Mouse (Mus musculus) neural tube, embryonic 13.5 days (tissue): ENCODE results near the gene Tgfa. TPM values are rescaled to one million over a fixed set of nuclear protein-coding genes. Genes with fewer than 3 reads are reported as not detected.

ENCODE experiments used
- ATAC-seq: fragments of 200-750 bp; cut with Nextera tagmentation; 2 replicates; pipeline ENCODE4 v1.8.0; 2017; ENCODE audit warnings: low read depth, mild to moderate bottlenecking, moderate TSS enrichment, moderate library complexity
- H3K27ac ChIP-seq: fragments of 300-500 bp; sonication (generic); replicated peaks from 2 replicates; pipeline ENCODE4 v1.5.1; 2015; ENCODE audit warnings: moderate library complexity, mild to moderate bottlenecking, inconsistent platforms
- H3K27me3 ChIP-seq: fragments of 300-500 bp; sonication (generic); 2 replicates; pipeline ENCODE4 v1.6.1; 2015; ENCODE audit warnings: mild to moderate bottlenecking, inconsistent platforms
- H3K36me3 ChIP-seq: fragments of 300-500 bp; sonication (generic); 2 replicates; pipeline ENCODE4 v1.6.1; 2015; ENCODE audit warnings: mild to moderate bottlenecking, inconsistent platforms
- H3K4me1 ChIP-seq: fragments of 300-500 bp; sonication (generic); replicated peaks from 2 replicates; pipeline ENCODE4 v1.6.1; 2015; ENCODE audit warnings: inconsistent platforms
- H3K4me2 ChIP-seq: fragments of 300-500 bp; sonication (generic); 2 replicates; pipeline ENCODE4 v1.6.1; 2015; ENCODE audit warnings: inconsistent platforms, mild to moderate bottlenecking, moderate library complexity
- H3K4me3 ChIP-seq: fragments of 300-500 bp; sonication (generic); 2 replicates; pipeline ENCODE4 v1.5.1; 2015; ENCODE audit warnings: mild to moderate bottlenecking, inconsistent platforms
- H3K9ac ChIP-seq: fragments of 300-500 bp; sonication (generic); 2 replicates; pipeline ENCODE4 v1.6.1; 2015; ENCODE audit warnings: moderate library complexity, mild to moderate bottlenecking, inconsistent platforms
- H3K9me3 ChIP-seq: fragments of 300-500 bp; sonication (generic); 2 replicates; pipeline ENCODE4 v1.6.1; 2016; ENCODE audit warnings: inconsistent platforms
- WGBS: fragments of 180-500 bp; shearing (Covaris S2); methylation state at CpG from one replicate; pipeline ENCODE4 v1.1.7; 2015; 5-methylcytosine and 5-hydroxymethylcytosine counted together
- polyA plus RNA-seq: library from polyadenylated mRNA; unstranded; fragments of >200 nt; fragmentation: Nextera tagmentation; extraction: Ambion mirVana; gene quantifications from 2 replicates; pipeline ENCODE4 v1.2.1, GENCODE M21; 2015

Tgfa gene
- 9.7 and 10.2 TPM in 2 replicates for polyA plus RNA-seq

DNA sequence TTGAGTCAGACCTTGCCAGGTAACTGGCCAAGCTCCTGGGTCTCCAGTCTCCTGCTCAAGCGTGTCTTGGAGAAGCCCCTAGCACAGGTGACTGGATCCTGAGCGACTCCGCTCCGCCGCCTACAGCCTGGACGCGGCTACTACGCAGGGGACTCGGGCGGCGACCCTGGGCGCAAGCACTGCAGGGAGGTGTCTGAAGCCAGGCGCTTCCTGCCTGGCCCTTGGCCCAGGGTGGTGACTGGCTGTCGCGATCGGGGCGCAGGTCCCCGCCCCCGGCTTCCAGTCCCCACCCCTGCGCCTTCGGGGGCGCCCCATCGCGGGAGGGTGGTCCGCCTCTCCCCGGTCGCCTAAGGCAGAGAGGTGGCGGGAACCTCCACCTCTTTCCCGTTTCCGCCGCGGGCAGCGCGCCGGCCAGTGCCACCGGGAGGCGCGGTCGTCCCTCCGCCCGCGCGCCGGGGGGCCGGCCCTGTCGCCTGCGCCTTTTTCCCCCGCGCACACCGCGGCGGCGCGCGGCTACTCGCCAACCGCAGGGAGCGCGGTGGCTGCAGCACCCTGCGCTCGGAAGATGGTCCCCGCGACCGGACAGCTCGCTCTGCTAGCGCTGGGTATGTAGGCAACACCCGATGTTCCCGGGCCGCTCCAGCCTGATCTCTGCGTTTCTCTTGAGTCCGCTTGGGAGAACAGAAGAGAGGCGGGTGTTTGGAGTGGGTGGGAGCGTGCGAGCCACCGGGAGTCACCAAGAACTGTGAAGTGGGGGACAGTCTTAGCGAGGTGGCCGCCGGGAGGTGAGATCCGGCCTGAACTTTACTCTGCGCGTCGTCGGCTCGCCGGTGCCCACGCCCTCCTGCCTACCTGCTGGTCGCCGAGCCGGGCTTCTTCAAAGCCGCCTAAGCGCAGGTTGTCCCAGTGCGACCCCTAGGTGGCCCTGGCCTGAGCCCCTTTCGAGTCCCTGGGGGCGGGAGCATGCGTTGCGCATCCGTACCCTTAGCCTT lies at the start of gene Tgfa:
Tgfa (plus strand) TSS at position 283 of the 992 bp plus-strand sequence.
- Histone ChIP-seq H3K4me2 (peak within 1 kb of the TSS; percentile 94), H3K4me1 (peaks cover 33% of the 10 kb centered on the region), H3K9me3 (no peaks in the 10 kb centered on the region), H3K27ac (peak within 1 kb of the TSS; percentile 59; the same call in 1 of the 2 replicates), H3K4me3 (peak within 1 kb of the TSS; percentile 67), H3K36me3 (no peaks in the 10 kb centered on the region), H3K9ac (peak within 1 kb of the TSS; percentile 80), H3K27me3 (peaks cover 66% of the 10 kb centered on the region)
- WGBS: under 1% methylated on average over 95 of the region's 97 CpGs
- peak; percentile 83 for ATAC-seq

DNA sequence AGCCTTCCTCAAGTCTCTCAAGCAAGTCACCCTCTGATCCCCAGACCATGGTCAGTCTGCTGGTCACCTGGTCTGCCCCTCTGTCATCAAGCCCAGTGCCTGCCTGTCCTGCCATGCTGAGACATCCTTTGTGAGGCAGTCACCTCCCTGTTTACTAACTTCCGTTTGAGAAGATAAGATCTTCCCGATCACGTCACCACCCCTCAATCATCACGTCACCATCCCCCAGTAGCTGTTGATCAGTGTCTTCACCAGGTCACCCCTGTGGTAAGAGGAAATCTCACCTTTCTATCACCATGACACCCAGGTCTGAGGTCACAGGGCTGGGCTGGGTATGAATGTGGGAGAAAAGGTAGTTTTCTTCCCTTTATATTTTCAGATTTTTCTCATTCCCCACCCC lies 46.5 kb upstream of the Tgfa start:
- H3K27ac ChIP-seq: no peak overlapping the region
- H3K4me3 ChIP-seq: no peak overlapping the region
- no peak overlapping the region for H3K9ac ChIP-seq
- H3K36me3 ChIP-seq: no peaks in the 10 kb centered on the region
- no peak overlapping the region for H3K4me2 ChIP-seq
- ATAC-seq: no peak
- whole genome bisulfite sequencing: 71% methylated on average over 4 of the region's 4 CpGs
- no peaks in the 10 kb centered on the region for H3K9me3 ChIP-seq
- H3K27me3 ChIP-seq: no peaks in the 10 kb centered on the region
- no peaks in the 10 kb centered on the region for H3K4me1 ChIP-seq

DNA sequence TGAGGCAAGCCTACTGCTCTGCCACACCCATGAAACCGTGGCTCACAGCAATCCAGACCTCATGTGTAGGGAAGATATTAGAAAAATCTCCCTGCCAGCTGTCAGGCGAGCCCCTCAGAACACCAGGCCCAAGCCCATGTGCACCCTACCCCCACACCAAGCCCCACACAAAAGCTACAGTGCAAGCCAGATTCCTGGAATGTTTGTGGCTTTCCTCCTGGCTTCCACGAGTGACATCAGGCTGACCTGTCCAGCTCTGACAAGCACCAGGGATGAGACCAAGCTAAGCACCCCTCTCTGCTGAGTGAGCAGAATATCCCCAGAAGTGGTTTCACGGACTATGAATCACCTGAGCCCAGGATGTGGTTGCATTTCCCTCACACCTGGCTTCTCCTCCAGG lies 46.0 kb upstream of the Tgfa start:
- ATAC-seq: no peak
- Histone ChIP-seq H3K27me3 (no peaks in the 10 kb centered on the region), H3K27ac (no peak overlapping the region), H3K36me3 (no peaks in the 10 kb centered on the region), H3K4me2 (no peak overlapping the region), H3K9me3 (no peaks in the 10 kb centered on the region), H3K4me3 (no peak overlapping the region), H3K4me1 (no peaks in the 10 kb centered on the region), H3K9ac (no peak overlapping the region)
- WGBS: 69% methylated on average over 4 of the region's 4 CpGs

DNA sequence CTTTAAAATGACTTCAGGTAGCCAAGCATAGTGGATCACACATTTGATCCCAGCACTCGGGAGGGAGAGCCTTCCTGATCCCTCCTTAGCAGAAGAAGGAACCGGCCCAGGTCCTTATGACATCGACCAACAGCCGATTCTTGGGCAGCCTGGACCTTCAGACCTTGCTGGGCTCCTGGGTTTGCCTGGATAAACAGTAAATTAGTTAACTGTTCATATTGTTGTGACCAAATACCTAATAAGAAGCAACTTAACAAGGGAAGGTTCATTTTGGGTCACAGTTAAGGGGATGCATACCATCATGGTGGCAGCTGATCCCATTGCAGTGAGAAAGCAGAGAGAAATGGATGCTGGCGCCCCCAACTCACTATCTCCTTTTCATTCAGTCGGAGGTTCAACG lies 42.3 kb upstream of the Tgfa start:
- no peak overlapping the region for H3K9ac ChIP-seq
- H3K4me3 ChIP-seq: no peak overlapping the region
- no peaks in the 10 kb centered on the region for H3K36me3 ChIP-seq
- no peak overlapping the region for H3K4me2 ChIP-seq
- H3K27ac ChIP-seq: no peak overlapping the region
- WGBS: 91% methylated on average over 7 of the region's 7 CpGs
- ATAC-seq: no peak
- H3K9me3 ChIP-seq: no peaks in the 10 kb centered on the region
- no peaks in the 10 kb centered on the region; the same call in 1 of the 2 replicates for H3K27me3 ChIP-seq
- peaks cover 8% of the 10 kb centered on the region; the same call in 1 of the 2 replicates for H3K4me1 ChIP-seq

DNA sequence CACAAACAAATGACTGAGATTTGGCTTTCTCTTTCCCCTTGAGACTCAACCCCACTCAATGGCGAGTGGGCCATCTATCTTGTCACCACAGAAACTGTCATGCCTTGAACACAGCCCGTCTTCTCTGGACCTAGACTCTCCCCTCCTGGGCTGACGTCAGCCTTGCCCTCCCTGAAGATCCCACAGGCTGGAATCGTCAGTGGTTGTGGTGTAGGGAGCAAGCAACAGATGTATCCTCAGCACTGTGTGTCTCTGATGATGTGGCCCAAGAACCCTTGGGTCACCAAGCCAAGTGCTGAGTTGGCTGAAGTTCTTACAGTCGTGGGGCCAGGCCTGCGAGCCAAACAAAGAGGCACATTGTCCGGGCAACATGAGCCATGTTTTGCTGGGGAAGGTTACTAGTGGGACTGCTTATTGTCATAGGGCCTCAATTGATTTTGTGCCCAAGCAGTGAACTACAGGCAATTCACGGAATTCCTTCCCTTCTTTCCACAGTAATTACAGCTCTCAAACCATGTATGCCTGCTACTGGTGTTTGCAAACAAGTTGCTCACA lies 41.5 kb upstream of the Tgfa start:
- no peaks in the 10 kb centered on the region; the same call in 1 of the 2 replicates for H3K27me3 ChIP-seq
- no peaks in the 10 kb centered on the region for H3K36me3 ChIP-seq
- ATAC-seq: no peak
- no peaks in the 10 kb centered on the region for H3K9me3 ChIP-seq
- peaks cover 8% of the 10 kb centered on the region; the same call in 1 of the 2 replicates for H3K4me1 ChIP-seq
- no peak overlapping the region for H3K4me3 ChIP-seq
- H3K4me2 ChIP-seq: no peak overlapping the region
- WGBS: 67% methylated on average over 8 of the region's 8 CpGs
- H3K27ac ChIP-seq: no peak overlapping the region
- H3K9ac ChIP-seq: no peak overlapping the region

DNA sequence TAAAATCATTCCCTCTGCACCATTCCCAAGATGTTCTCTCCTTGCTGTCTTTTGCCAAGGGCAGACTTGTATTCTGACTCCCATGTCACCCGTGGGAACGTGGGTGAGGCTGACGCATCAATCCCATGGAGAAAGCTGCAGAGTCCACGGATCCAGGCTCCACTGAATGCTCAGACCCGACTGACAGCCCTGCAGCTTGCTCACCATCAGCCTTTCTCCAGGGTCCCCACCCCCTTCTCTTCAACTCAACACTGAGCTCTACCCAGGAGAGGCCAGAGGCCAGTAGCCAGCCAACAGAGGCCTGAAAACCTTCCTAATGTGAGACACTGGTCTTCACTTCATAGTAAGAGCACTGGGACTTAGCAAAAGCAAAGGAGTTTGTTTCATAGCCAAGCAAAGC lies 41.0 kb upstream of the Tgfa start:
- no peak for ATAC-seq
- H3K9ac ChIP-seq: no peak overlapping the region
- H3K9me3 ChIP-seq: no peaks in the 10 kb centered on the region
- H3K27me3 ChIP-seq: no peaks in the 10 kb centered on the region; the same call in 1 of the 2 replicates
- H3K27ac ChIP-seq: peak overlapping the region; percentile 10; the same call in 1 of the 2 replicates
- no peaks in the 10 kb centered on the region for H3K36me3 ChIP-seq
- 79% methylated on average over 5 of the region's 5 CpGs for WGBS
- H3K4me3 ChIP-seq: no peak overlapping the region
- peaks cover 8% of the 10 kb centered on the region; the same call in 1 of the 2 replicates for H3K4me1 ChIP-seq
- no peak overlapping the region for H3K4me2 ChIP-seq

DNA sequence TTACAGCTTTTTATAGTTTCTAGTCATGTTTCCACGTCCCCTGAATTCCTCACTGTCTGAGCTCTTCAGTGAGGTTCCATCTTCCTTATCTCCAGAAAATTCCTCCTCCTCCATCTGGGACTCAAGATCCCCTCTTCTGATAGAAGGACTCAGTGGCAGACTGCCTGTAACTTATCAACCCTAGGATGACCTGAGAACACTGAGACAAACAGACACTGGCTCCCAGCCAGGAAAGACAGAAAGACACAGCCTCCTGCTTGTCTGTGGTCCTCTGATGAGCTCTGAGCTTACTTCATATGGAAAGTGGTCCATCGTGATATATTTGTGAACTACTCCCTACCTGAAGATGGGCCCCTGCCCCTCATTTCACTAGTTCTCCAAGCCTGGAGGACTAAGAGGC lies 40.5 kb upstream of the Tgfa start:
- Histone ChIP-seq H3K36me3 (no peaks in the 10 kb centered on the region), H3K27me3 (no peaks in the 10 kb centered on the region; the same call in 1 of the 2 replicates), H3K9me3 (no peaks in the 10 kb centered on the region), H3K4me1 (peaks cover 8% of the 10 kb centered on the region; the same call in 1 of the 2 replicates), H3K27ac (no peak overlapping the region), H3K4me2 (no peak overlapping the region), H3K4me3 (no peak overlapping the region), H3K9ac (no peak overlapping the region)
- no peak for ATAC-seq
- WGBS: 79% methylated on average over 2 of the region's 2 CpGs

DNA sequence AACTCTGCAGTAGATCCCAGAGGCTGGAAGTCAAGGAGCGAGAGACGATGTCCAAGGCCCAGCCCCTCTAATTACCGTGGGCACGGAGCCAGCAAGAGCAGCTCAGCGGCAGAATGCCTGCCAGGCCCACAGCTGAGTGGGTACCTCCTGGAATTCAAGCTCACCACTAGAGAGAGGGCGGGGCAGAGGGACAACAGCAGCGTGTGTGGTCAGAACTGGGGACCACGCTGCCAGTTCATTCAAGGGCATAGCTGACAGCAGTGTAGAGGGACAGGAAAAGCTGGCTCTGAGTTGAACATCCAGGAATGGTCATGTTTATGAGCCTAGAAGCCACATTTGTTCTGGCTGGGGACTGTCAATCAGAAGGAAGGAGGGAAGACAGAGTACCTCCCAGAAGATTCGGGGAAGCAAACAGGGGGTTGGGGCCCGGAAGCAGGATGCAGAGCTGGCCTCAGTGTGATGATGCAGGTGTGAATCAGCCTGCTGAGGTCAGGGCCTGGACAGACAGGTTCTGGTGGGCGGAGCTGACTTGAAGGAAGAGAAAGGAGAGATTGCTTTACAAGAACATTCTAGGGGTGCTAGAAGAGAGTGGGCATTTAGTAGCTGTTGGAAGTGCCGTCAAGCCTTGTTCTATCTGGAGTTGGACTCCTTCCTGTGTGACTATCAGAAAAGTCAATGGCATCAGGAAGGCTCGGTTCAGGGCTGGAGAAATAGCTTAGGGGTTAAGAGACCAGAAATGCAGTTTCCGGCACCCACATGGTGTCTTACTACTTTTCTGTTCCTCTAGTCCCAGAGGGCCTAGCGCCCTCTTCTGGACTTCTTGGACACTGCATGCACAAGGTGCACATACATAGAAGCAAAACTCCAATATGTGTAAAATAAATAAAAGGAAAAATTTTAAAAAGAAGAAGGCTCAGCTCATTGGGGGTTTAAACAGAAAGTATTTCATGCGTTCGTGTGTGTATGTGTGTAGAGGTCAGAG lies 37.5 kb upstream of the Tgfa start:
- Histone ChIP-seq H3K9ac (no peak overlapping the region), H3K27ac (no peak overlapping the region), H3K9me3 (no peaks in the 10 kb centered on the region), H3K4me1 (peaks cover 8% of the 10 kb centered on the region; the same call in 1 of the 2 replicates), H3K4me2 (no peak overlapping the region), H3K27me3 (no peaks in the 10 kb centered on the region; the same call in 1 of the 2 replicates), H3K4me3 (no peak overlapping the region), H3K36me3 (no peaks in the 10 kb centered on the region)
- ATAC-seq: no peak
- WGBS: 72% methylated on average over 17 of the region's 17 CpGs

DNA sequence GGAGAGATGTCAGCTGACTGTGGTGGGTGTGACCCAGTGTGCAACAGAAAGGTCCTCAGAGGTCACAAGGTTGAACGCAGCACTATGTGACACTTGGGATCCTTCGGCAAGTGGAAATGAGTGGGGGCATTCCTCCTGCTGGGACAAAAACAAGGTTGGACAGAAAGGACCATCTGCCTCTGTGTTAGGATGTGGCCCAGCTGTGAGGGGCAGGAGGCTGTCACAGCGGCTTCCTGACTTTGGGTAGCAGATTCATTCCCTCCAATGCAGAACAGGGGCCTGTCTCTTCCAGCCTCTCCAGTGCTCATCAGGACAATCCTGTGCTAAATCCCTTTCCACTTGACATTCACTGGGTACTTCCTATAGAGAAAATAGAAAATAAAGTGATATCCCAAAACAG lies 34.1 kb upstream of the Tgfa start:
- 64% methylated on average over 3 of the region's 3 CpGs for WGBS
- Histone ChIP-seq H3K4me3 (no peak overlapping the region), H3K27me3 (no peaks in the 10 kb centered on the region; the same call in 1 of the 2 replicates), H3K36me3 (no peaks in the 10 kb centered on the region), H3K9ac (no peak overlapping the region), H3K9me3 (no peaks in the 10 kb centered on the region), H3K4me1 (peaks cover 8% of the 10 kb centered on the region; the same call in 1 of the 2 replicates), H3K27ac (no peak overlapping the region), H3K4me2 (no peak overlapping the region)
- ATAC-seq: no peak

DNA sequence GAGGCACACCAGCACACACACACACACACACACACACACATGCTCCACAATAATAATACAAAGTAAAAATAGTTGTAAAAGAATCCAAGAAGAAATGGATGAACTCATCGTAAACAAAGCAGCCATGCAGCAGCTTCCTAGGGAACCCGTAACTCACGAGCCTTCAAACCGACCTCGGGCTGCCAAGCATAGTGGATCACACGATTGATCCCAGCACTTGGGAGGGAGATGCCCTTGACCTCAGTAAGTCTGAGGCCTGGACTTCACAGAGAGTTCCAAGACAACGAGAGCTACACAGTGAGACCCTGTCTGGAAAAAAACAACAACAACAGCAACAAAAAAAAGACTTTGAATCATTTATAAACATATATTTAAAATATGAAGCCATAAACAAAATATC lies 33.4 kb upstream of the Tgfa start:
- 57% methylated on average over 7 of the region's 7 CpGs for WGBS
- Histone ChIP-seq H3K4me3 (no peak overlapping the region), H3K36me3 (no peaks in the 10 kb centered on the region), H3K9ac (no peak overlapping the region), H3K27ac (no peak overlapping the region), H3K4me1 (peaks cover 8% of the 10 kb centered on the region; the same call in 1 of the 2 replicates), H3K27me3 (no peaks in the 10 kb centered on the region), H3K9me3 (no peaks in the 10 kb centered on the region), H3K4me2 (no peak overlapping the region)
- ATAC-seq: no peak

DNA sequence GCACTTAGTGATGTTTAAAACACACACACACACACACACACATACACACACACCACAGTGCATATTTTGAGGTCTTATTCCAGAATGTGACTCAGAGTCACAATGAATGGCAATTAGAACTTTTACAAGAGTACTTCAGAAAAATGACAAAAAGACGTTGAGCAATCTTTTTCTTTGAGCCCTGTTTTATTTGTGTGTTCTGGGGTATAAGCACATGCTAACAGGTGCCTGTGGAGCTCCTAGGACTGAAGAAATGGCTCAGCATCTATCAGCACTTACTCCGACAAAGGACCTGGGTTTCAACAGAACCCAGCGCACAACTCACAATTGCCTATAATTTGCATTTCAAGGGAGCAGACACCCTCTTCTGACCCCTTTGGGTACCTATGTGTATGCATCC lies 31.0 kb upstream of the Tgfa start:
- Histone ChIP-seq H3K27me3 (no peaks in the 10 kb centered on the region), H3K4me3 (no peak overlapping the region), H3K9me3 (no peaks in the 10 kb centered on the region), H3K36me3 (no peaks in the 10 kb centered on the region), H3K9ac (no peak overlapping the region), H3K4me1 (no peaks in the 10 kb centered on the region), H3K27ac (no peak overlapping the region), H3K4me2 (no peak overlapping the region)
- 39% methylated on average over 3 of the region's 3 CpGs for WGBS
- no peak for ATAC-seq
